Mouse (Mus musculus) myocyte (in vitro differentiated cells): ENCODE results near the gene Itgal.

Experiments used
- CEBPB ChIP-seq: IDR thresholded peaks from 2 replicates; pipeline ENCODE4 v1.6.1; 2011; ENCODE audit warnings: mild to moderate bottlenecking, moderate library complexity; ENCODE audit not compliant: poor library complexity, insufficient read depth, severe bottlenecking
- E2F4 ChIP-seq: IDR thresholded peaks from one replicate; pipeline ENCODE4 v1.6.1; 2011; ENCODE audit warnings: mild to moderate bottlenecking, control low read depth, moderate library complexity; ENCODE audit not compliant: insufficient read depth
- MAX ChIP-seq: IDR thresholded peaks from one replicate; pipeline ENCODE4 v1.6.1; 2011; ENCODE audit warnings: low read depth, mild to moderate bottlenecking, control low read depth
- MYOD1 ChIP-seq, 3 experiments: IDR thresholded peaks; one replicate each; pipeline ENCODE4 v1.6.1; 2011; ENCODE audit warnings: control low read depth in 2 of 3, low read depth in 2 of 3, mild to moderate bottlenecking in 2 of 3, moderate library complexity in 1 of 3; ENCODE audit not compliant: insufficient read length in 2 of 3, control insufficient read depth in 1 of 3
- MYOG ChIP-seq, 3 experiments: IDR thresholded peaks; one replicate each; pipeline ENCODE4 v1.6.1; 2011; ENCODE audit warnings: control low read depth in 2 of 3, low read depth in 2 of 3, mild to moderate bottlenecking in 2 of 3; ENCODE audit not compliant: insufficient read length in 2 of 3, control insufficient read depth in 1 of 3, insufficient read depth in 1 of 3
- POLR2A ChIP-seq: IDR thresholded peaks from one replicate; pipeline ENCODE4 v1.6.1; 2011; ENCODE audit warnings: low read depth, mild to moderate bottlenecking, control low read depth, moderate library complexity; ENCODE audit not compliant: insufficient read length
- POLR2AphosphoS2 ChIP-seq: IDR thresholded peaks from one replicate; pipeline ENCODE4 v1.6.1; 2011; ENCODE audit warnings: low read depth, control low read depth; ENCODE audit not compliant: insufficient read length
- REST ChIP-seq: IDR thresholded peaks from one replicate; pipeline ENCODE4 v1.6.1; 2011; ENCODE audit warnings: mild to moderate bottlenecking, control low read depth, moderate library complexity; ENCODE audit not compliant: insufficient read depth, insufficient read length
- SRF ChIP-seq: IDR thresholded peaks from one replicate; pipeline ENCODE4 v1.6.1; 2011; ENCODE audit warnings: low read depth; ENCODE audit not compliant: control insufficient read depth, insufficient read length
- TCF12 ChIP-seq: IDR thresholded peaks from one replicate; pipeline ENCODE4 v1.6.1; 2011; ENCODE audit warnings: mild to moderate bottlenecking, control low read depth; ENCODE audit not compliant: poor library complexity, insufficient read depth, severe bottlenecking
- TCF3 ChIP-seq: IDR thresholded peaks from one replicate; pipeline ENCODE4 v1.6.1; 2011; ENCODE audit warnings: low read depth, control low read depth; ENCODE audit not compliant: insufficient read length
- USF1 ChIP-seq: IDR thresholded peaks from one replicate; pipeline ENCODE4 v1.6.1; 2011; ENCODE audit warnings: low read depth, mild to moderate bottlenecking, control low read depth, moderate library complexity

- peak in 1 of 3 experiments; percentile 13 for TF ChIP-seq MYOD1 (IDR thresholded peaks at IDR 0.05; ENCODE audit: control insufficient read depth in 1 of 3, insufficient read length in 2 of 3, low read depth in 2 of 3)
- no peak for TF ChIP-seq USF1
- no peak for TF ChIP-seq POLR2A
- TF ChIP-seq MAX: no peak
- no peak for TF ChIP-seq TCF12
- TF ChIP-seq TCF3: no peak
- no peak for TF ChIP-seq POLR2AphosphoS2
- TF ChIP-seq MYOG (IDR thresholded peaks at IDR 0.05; ENCODE audit: control insufficient read depth in 1 of 3, insufficient read depth in 1 of 3, insufficient read length in 2 of 3, low read depth in 2 of 3): peak in 1 of 3 experiments; percentile 4
- TF ChIP-seq CEBPB: no peak
- TF ChIP-seq REST: no peak
- TF ChIP-seq E2F4: no peak
- no peak for TF ChIP-seq SRF
Observed at GRCm38 (mm10) chr7:127343351-127344019, 47.4 kb downstream of the Itgal start.
